Mouse (Mus musculus): ENCODE measurements around the gene C1qtnf9. TPM values are rescaled to one million over a fixed set of nuclear protein-coding genes. Genes with fewer than 3 reads are reported as not detected.

C1qtnf9 gene
- polyA plus RNA-seq, 1 experiment from 2014 or later: not detected

DNA sequence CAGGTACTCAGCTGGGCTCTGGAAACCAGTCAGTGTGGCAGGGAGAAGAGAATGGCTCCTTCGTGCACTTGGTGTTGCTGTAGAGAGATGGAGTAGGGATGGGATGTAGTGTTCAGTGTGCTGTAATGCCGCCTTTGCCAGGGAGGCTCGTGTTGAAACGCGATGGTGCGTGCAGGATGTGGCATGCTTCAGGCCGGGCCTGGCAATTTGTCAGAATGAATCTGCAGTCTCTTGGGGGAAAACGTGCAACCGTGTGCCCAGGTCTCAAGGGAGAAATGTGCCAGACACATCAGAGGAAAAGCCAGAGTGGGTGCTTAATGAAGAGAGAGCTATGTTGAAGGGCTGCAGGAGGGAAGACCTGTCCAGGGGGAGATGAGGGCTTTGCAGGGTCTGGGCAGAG is 37.0 kb downstream of the C1qtnf9 start:
- no peaks in the 10 kb centered on the region for H3K4me1 ChIP-seq (ENCODE audit: control insufficient read depth, insufficient read depth, low read length)
- peaks cover 15% of the 10 kb centered on the region for H3K36me3 ChIP-seq (ENCODE audit: control insufficient read depth, insufficient read depth, low read length)
- WGBS: 96% methylated on average over 9 of the region's 9 CpGs

DNA sequence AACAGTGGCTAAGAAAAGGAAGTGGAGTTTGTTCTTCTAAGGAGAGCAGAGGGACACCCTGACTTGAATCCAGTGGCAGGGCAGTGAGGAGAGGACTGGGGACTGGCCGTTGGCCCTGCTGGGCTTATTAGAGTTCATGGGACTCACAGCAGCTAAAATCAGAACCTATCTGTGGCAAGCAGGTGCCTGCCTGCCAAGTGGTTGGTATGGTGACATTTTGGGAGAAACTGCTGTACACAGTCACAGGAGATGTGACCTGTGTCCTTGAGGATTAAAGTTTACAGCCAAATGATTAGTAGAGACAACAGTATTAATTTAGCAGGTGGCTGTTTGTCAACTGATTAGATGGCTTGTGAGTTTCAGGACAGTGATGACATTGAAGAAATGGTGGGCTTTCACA is 37.9 kb downstream of the C1qtnf9 start:
- WGBS: 87% methylated on average over 1 of the region's 1 CpGs
- Histone ChIP-seq H3K27ac (ENCODE audit: low read depth, low read length) (no peak overlapping the region), H3K9me3 (ENCODE audit: control insufficient read depth, low read length) (no peaks in the 10 kb centered on the region), H3K4me2 (replicated peaks; ENCODE audit: low read depth, low read length) (no peak overlapping the region), H3K36me3 (ENCODE audit: control insufficient read depth, insufficient read depth, low read length) (peaks cover 13% of the 10 kb centered on the region), H3K4me3 (ENCODE audit: low read length) (no peak overlapping the region), H3K9ac (ENCODE audit: low read depth, low read length) (no peak overlapping the region), H3K27me3 (ENCODE audit: control insufficient read depth, insufficient read depth, low read length) (no peaks in the 10 kb centered on the region), H3K4me1 (ENCODE audit: control insufficient read depth, insufficient read depth, low read length) (no peaks in the 10 kb centered on the region)
- no peak for ATAC-seq (ENCODE audit: low FRiP score, low TSS enrichment)

More for the DNA sequence above, 37.0 kb downstream of the C1qtnf9 start:
- Histone ChIP-seq H3K9me3 (ENCODE audit: control insufficient read depth, low read length) (no peaks in the 10 kb centered on the region), H3K27me3 (ENCODE audit: control insufficient read depth, insufficient read depth, low read length) (no peaks in the 10 kb centered on the region), H3K4me2 (replicated peaks; ENCODE audit: low read depth, low read length) (no peak overlapping the region), H3K27ac (ENCODE audit: low read depth, low read length) (no peak overlapping the region), H3K4me3 (ENCODE audit: low read length) (no peak overlapping the region), H3K9ac (ENCODE audit: low read depth, low read length) (no peak overlapping the region)
- no peak for ATAC-seq (ENCODE audit: low FRiP score, low TSS enrichment)

DNA sequence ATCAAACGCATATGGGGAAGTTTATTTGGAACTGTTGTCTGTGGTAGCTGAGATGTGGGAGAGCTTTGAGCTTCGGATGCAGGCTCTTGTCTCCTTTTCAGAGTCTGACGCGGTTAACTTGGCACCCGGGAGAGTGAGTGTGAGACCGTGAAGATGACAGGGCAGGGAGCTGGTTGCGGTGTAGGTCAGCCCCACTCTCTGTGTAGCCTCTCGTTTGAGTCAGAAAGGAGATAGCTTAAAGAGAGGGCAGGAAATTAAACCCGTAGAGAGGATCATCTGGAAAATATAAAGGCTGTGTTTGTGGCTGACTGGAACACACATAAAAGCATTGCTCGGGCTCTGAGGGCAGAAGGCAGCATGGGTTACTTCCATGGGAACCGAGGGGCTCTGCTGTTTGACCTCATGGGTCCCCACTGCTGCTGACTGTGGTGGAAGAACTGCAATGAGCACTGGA is 39.0 kb downstream of the C1qtnf9 start:
- Histone ChIP-seq H3K9me3 (ENCODE audit: control insufficient read depth, low read length) (no peaks in the 10 kb centered on the region), H3K4me2 (replicated peaks; ENCODE audit: low read depth, low read length) (no peak overlapping the region), H3K4me3 (ENCODE audit: low read length) (no peak overlapping the region), H3K27me3 (ENCODE audit: control insufficient read depth, insufficient read depth, low read length) (no peaks in the 10 kb centered on the region), H3K4me1 (ENCODE audit: control insufficient read depth, insufficient read depth, low read length) (no peaks in the 10 kb centered on the region), H3K36me3 (ENCODE audit: control insufficient read depth, insufficient read depth, low read length) (peaks cover 16% of the 10 kb centered on the region), H3K27ac (ENCODE audit: low read depth, low read length) (no peak overlapping the region), H3K9ac (ENCODE audit: low read depth, low read length) (no peak overlapping the region)
- no peak for ATAC-seq (ENCODE audit: low FRiP score, low TSS enrichment)
- 28% methylated on average over 11 of the region's 11 CpGs for WGBS

DNA sequence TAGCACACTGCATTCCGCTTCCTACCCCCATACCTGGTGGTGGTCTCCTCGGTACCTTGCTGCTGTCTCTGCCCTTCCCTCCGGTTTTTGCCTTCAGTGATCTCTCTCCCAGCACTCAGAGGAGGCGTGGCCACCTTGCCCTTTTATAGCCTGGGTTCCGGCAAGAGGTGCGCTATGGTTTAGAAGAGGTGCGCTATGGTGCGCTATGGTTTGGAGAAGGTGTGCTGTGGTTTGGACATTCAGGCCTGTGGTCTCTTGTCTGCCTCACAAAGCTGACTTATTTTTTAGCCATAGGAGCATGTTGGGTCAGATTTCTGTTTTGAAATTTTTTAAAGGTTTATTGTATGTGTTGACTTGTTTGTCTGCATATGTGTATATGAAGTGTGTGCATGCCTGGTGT is 41.9 kb downstream of the C1qtnf9 start:
- Histone ChIP-seq H3K4me2 (replicated peaks; ENCODE audit: low read depth, low read length) (no peak overlapping the region), H3K36me3 (ENCODE audit: control insufficient read depth, insufficient read depth, low read length) (peaks cover 9% of the 10 kb centered on the region; the same call in 1 of the 2 replicates), H3K4me3 (ENCODE audit: low read length) (no peak overlapping the region), H3K27me3 (ENCODE audit: control insufficient read depth, insufficient read depth, low read length) (no peaks in the 10 kb centered on the region), H3K9me3 (ENCODE audit: control insufficient read depth, low read length) (no peaks in the 10 kb centered on the region), H3K27ac (ENCODE audit: low read depth, low read length) (no peak overlapping the region), H3K4me1 (ENCODE audit: control insufficient read depth, insufficient read depth, low read length) (no peaks in the 10 kb centered on the region), H3K9ac (ENCODE audit: low read depth, low read length) (no peak overlapping the region)
- ATAC-seq (ENCODE audit: low FRiP score, low TSS enrichment): no peak
- WGBS: 94% methylated on average over 8 of the region's 8 CpGs

GRCm38 (mm10) chr14:60811547-60811946 is 43.6 kb downstream of the C1qtnf9 start:
- no peak overlapping the region for H3K4me3 ChIP-seq (ENCODE audit: low read length)
- no peak for ATAC-seq (ENCODE audit: low FRiP score, low TSS enrichment)
- H3K9ac ChIP-seq (ENCODE audit: low read depth, low read length): no peak overlapping the region
- H3K9me3 ChIP-seq (ENCODE audit: control insufficient read depth, low read length): no peaks in the 10 kb centered on the region
- no peaks in the 10 kb centered on the region for H3K27me3 ChIP-seq (ENCODE audit: control insufficient read depth, insufficient read depth, low read length)
- peaks cover 12% of the 10 kb centered on the region; the same call in 1 of the 2 replicates for H3K36me3 ChIP-seq (ENCODE audit: control insufficient read depth, insufficient read depth, low read length)
- WGBS: 95% methylated on average over 4 of the region's 4 CpGs
- H3K27ac ChIP-seq (ENCODE audit: low read depth, low read length): no peak overlapping the region
- H3K4me2 ChIP-seq (replicated peaks; ENCODE audit: low read depth, low read length): no peak overlapping the region
- H3K4me1 ChIP-seq (ENCODE audit: control insufficient read depth, insufficient read depth, low read length): no peaks in the 10 kb centered on the region

DNA sequence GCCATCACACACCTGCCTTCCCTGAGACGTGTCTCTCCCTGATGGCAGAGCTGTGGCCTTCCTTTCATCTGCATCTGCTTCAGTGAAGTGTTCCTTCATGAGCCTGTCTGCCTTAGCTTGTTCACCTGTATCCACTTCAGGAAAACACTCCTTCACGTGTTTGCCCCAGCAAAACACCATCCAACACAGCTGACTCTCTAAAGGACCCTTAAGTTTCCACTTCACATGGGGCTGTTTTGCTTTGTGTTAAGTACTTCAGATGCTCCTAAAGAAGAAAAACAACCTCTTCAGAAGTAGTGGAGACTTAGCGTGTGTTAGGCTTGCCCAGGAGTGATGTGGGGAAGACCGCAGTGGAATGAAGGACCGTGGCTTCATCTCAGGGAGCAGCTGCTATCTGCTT is 47.2 kb downstream of the C1qtnf9 start:
- ATAC-seq (ENCODE audit: low FRiP score, low TSS enrichment): no peak
- Histone ChIP-seq H3K36me3 (ENCODE audit: control insufficient read depth, insufficient read depth, low read length) (peaks cover 12% of the 10 kb centered on the region; the same call in 1 of the 2 replicates), H3K4me3 (ENCODE audit: low read length) (no peak overlapping the region), H3K9ac (ENCODE audit: low read depth, low read length) (no peak overlapping the region), H3K4me1 (ENCODE audit: control insufficient read depth, insufficient read depth, low read length) (no peaks in the 10 kb centered on the region), H3K4me2 (replicated peaks; ENCODE audit: low read depth, low read length) (no peak overlapping the region), H3K27me3 (ENCODE audit: control insufficient read depth, insufficient read depth, low read length) (no peaks in the 10 kb centered on the region), H3K9me3 (ENCODE audit: control insufficient read depth, low read length) (no peaks in the 10 kb centered on the region), H3K27ac (ENCODE audit: low read depth, low read length) (no peak overlapping the region)
- WGBS: 83% methylated on average over 5 of the region's 5 CpGs

DNA sequence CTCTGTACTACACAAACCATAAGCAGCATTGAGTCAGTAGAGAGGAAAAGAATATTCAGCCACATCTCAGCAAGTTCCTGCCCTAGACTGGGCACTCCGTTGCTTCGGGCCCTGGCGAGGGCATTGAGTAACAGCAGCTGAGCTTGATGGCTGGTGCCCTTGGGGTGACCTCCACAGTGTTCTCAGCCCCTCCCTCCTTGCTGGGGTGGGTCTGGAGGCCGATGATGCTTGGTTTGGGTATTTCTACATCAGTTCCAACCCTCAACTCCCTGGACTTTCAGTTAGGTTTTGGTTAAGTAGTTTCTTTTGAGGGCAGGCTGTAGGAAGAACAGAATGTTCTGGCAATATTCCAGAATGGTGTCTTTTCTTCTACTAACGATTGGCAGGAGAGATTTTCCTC is 50.1 kb downstream of the C1qtnf9 start:
- Histone ChIP-seq H3K27ac (ENCODE audit: low read depth, low read length) (no peak overlapping the region), H3K4me2 (replicated peaks; ENCODE audit: low read depth, low read length) (no peak overlapping the region), H3K27me3 (ENCODE audit: control insufficient read depth, insufficient read depth, low read length) (no peaks in the 10 kb centered on the region), H3K9ac (ENCODE audit: low read depth, low read length) (no peak overlapping the region), H3K36me3 (ENCODE audit: control insufficient read depth, insufficient read depth, low read length) (peaks cover 5% of the 10 kb centered on the region; the same call in 1 of the 2 replicates), H3K9me3 (ENCODE audit: control insufficient read depth, low read length) (no peaks in the 10 kb centered on the region), H3K4me1 (ENCODE audit: control insufficient read depth, insufficient read depth, low read length) (no peaks in the 10 kb centered on the region), H3K4me3 (ENCODE audit: low read length) (no peak overlapping the region)
- 72% methylated on average over 5 of the region's 5 CpGs for WGBS
- no peak for ATAC-seq (ENCODE audit: low FRiP score, low TSS enrichment)

- WGBS: 95% methylated on average over 2 of the region's 2 CpGs
Measured at GRCm38 (mm10) chr14:60830096-60830495, 62.2 kb downstream of the C1qtnf9 start.

More at GRCm38 (mm10) chr14:60830096-60830495, 62.2 kb downstream of the C1qtnf9 start:
- no peaks in the 10 kb centered on the region for H3K4me1 ChIP-seq (ENCODE audit: control insufficient read depth, insufficient read depth, low read length)
- H3K27ac ChIP-seq (ENCODE audit: low read depth, low read length): no peak overlapping the region
- H3K4me3 ChIP-seq (ENCODE audit: low read length): no peak overlapping the region
- no peak overlapping the region for H3K4me2 ChIP-seq (replicated peaks; ENCODE audit: low read depth, low read length)
- peaks cover 15% of the 10 kb centered on the region for H3K36me3 ChIP-seq (ENCODE audit: control insufficient read depth, insufficient read depth, low read length)
- no peak for ATAC-seq (ENCODE audit: low FRiP score, low TSS enrichment)
- H3K27me3 ChIP-seq (ENCODE audit: control insufficient read depth, insufficient read depth, low read length): no peaks in the 10 kb centered on the region
- H3K9ac ChIP-seq (ENCODE audit: low read depth, low read length): no peak overlapping the region
- peaks cover 8% of the 10 kb centered on the region; the same call in 1 of the 2 replicates for H3K9me3 ChIP-seq (ENCODE audit: control insufficient read depth, low read length)

Data from kidney, embryonic 14.5 days (tissue).